Mouse (Mus musculus): ENCODE measurements around the gene Tesk2.
A peak's percentile ranks its signal among the peaks of the same experiment; 100 is the strongest.
"Not testable (repeated sequence)": the region's sequence is repeated elsewhere in the genome, so short reads cannot be mapped to it uniquely, and the experiment has no call there.

Tesk2 gene

DNA sequence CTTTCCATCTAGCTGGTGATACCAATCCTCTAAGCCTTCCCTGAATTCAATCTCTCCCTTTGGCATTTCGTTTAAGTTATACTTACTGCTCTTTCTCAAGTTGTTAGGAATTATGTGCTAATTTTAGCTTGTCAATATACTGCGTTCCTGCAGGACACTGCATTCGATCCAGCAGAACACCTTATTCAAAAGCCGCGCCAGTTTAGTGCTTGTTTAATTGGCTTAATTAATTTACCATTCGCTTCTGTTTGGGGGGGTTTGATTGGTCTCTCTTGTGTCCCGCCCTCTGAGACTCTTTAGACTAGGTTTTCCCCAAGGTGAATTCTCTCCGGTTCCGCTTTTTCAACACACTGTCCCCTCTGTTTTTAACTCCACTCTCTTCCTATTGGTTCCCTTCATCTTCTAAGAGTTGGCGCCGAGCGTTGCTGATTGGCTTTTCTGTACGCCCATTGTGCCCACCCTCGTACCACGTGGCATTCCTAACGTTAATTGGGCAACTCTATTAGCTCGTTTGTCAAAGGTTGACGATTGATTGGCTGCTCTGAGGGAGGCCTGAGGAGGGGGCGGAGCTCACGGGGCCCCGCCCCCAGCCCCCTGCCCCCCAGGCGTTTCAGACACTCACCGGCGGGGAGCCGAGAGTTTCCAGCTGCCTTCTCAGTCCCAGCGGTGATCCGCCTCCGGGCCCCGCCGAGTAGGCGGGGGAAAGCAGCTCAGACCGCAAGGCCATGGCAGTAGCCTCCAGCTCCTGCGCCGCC lies at the start of gene Tesk2:
TSS of gene Tesk2 (plus strand) at position 606 of the 755 bp plus-strand sequence.
- DNase-seq (ENCODE audit: low read depth, low spot score) = peak; percentile 98

DNA sequence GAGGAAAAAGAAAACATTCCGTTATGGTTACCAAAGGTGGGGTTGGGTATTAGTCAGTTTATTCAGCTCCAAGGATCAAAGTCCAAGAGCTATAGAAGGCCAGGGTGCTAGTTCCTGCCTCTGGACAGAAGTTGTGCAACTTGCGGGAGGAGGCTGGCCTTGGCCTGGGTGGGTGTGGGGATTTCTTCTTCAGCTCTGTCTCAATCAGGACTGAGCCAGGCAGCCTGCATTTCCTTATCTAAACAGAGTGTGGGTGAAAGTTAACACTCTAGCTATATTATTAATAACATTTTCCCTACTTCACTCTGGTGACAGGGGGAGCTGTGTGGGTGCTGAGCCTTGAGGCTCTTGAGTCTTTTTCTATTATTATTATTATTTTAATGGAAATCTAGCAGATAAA lies 48.0 kb upstream of the Tesk2 start:
- DNase-seq (ENCODE audit: low read depth, low spot score) = no peak

GRCm38 (mm10) chr4:116674761-116675160 lies 46.0 kb upstream of the Tesk2 start:
- DNase-seq (ENCODE audit: low read depth, low spot score) = not testable (repeated sequence)

- DNase-seq (ENCODE audit: low read depth, low spot score) = no peak
These were observed 44.7 kb upstream of the Tesk2 start for GRCm38 (mm10) chr4:116676027-116676426.

- no peak for DNase-seq (ENCODE audit: low read depth, low spot score)
These were observed 42.9 kb upstream of the Tesk2 start for GRCm38 (mm10) chr4:116677808-116678207.

DNA sequence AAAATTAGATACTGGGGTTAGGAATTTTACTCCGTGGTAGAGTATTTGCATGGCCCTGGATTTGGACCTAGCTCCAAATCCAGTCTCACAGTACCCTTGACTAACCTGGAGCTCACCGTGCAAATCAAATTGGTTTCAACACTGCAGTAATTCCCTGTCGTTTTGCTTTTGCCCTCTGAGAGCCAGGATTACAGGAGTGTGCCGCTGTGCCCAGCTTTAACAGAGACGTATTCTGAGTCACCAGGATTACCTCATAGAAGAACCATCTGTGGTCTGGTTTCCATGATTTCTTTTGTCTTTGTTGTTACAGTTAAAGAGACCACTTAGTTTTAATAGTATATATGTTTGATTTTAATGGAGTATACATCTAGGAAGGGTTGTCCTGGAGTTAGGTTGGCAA lies 41.6 kb upstream of the Tesk2 start:
- no peak for DNase-seq (ENCODE audit: low read depth, low spot score)

- not testable (repeated sequence) for DNase-seq (ENCODE audit: low read depth, low spot score)
These were observed 40.2 kb upstream of the Tesk2 start for GRCm38 (mm10) chr4:116680521-116680920.

GRCm38 (mm10) chr4:116683957-116684356 lies 36.8 kb upstream of the Tesk2 start:
- no peak for DNase-seq (ENCODE audit: low read depth, low spot score)

GRCm38 (mm10) chr4:116684665-116685064 lies 36.1 kb upstream of the Tesk2 start:
- no peak for DNase-seq (ENCODE audit: low read depth, low spot score)

DNA sequence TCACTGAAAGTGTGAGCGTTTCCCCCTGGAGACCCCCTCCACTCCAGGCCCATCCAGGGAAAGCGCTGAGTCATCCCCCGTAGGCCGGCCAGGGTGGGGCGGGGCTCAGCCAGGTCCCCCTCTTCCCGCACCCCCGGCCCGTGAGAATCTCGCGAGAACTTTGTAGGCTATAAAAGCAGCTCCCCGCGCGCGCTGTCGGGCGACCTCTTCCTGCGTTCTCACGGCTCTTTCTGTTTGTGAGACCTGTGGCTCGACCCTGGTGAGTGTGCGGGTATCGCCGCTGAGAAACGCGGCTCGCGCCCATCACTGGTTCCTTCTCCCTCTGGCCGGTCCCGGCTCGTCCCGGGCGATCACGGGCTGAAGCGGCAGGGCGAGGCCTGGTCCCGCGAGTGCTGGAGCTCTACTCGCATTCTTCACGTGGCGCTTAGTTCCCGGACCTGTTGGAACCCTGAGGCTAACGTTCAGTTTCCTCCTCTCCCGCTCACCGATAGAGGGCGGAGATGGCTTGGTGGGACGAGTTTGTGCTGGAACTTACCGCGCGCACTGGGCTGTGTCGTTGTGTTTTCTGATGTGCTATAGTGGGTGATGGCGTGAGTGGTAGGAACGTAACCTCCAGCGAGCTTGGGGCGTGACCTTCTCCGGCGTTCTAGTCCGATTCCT lies 35.2 kb upstream of the Tesk2 start, which contains the start of gene Prdx1:
TSS of gene Prdx1 (plus strand) at position 143 of the 660 bp plus-strand sequence.
- DNase-seq (ENCODE audit: low read depth, low spot score) = peak; percentile 74

- DNase-seq (ENCODE audit: low read depth, low spot score) = no peak
These were observed 33.7 kb upstream of the Tesk2 start for GRCm38 (mm10) chr4:116687041-116687440.

DNA sequence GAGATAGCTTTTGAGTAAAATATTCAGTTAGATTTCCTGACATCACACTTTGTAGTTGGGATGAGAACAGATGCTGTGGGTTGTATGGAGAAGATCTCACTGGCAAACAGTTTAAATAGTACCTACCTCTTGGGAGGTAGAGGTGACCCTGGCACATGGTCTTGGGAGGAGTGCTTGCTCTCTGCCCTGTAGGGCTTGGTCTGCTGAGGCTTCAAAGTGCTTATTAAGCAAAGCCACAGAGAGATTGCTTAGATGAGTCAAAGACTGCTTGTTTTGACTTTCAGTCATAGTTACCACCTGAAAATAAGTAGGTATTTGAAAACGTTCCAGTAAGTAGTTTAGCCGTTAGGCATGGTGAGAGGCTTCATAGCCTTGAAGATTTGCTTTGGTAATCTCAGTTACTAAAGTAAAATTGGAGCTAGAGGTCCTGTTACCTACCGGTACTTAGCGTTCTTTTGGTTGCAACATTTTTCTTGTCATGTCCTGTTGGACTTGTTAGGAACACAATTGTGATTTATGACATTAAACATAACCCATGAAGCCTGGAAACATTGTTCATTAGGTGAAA lies 31.4 kb upstream of the Tesk2 start:
- DNase-seq (ENCODE audit: low read depth, low spot score) = no peak

GRCm38 (mm10) chr4:116692146-116692545 lies 28.6 kb upstream of the Tesk2 start:
- no peak for DNase-seq (ENCODE audit: low read depth, low spot score)

GRCm38 (mm10) chr4:116693785-116694184 lies 27.0 kb upstream of the Tesk2 start:
- peak; percentile 21 for DNase-seq (ENCODE audit: low read depth, low spot score)

DNA sequence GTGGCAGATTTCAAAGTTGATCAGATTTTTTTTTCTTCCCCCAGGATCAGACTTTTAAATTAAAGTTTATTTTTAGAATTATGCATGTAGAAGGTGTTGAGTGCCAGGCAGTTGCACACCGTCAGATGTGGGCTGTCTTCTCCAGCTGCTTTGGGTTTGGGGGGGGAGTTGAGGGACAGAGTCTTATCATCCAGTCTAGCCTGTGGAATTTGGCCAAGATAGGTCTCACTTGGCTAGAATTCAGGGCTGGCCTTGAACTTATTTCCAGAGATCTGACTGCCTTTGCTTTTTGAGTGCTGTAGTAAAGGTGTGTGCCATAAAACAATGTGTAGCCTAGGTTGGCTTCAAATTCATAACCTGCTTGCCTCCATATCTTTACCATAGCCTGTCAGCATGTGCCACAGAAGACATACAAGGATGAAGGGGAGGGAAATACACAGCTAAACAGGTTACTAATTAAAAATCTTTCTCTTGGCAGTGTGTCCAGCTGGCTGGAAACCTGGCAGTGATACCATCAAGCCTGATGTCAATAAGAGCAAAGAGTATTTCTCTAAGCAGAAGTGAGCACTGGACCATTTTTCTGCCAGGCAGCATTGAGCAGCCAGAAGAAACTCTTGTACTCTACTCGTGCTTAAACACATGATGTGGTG lies 21.9 kb upstream of the Tesk2 start:
- DNase-seq (ENCODE audit: low read depth, low spot score) = no peak

GRCm38 (mm10) chr4:116700964-116701363 lies 19.8 kb upstream of the Tesk2 start:
- DNase-seq (ENCODE audit: low read depth, low spot score) = no peak

DNA sequence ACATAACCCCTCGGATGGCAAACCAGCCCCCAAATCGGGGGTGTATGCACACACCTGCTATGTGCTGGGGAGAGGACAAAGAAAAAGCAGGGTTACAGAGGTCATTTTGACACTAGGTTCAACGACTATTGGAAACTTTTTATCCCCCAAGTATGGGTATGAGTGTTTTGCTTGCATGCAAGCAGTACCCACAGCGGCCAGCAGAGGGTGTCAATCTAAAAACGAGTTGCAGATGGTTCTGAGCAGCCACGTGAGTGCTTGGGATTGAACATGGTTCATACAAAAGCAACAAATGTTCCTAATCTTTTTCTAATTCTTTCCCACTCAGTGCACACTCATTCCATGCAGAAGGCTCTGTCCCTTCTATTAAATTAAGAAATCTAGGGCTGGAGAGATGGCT lies 16.9 kb upstream of the Tesk2 start:
- DNase-seq (ENCODE audit: low read depth, low spot score) = no peak

DNA sequence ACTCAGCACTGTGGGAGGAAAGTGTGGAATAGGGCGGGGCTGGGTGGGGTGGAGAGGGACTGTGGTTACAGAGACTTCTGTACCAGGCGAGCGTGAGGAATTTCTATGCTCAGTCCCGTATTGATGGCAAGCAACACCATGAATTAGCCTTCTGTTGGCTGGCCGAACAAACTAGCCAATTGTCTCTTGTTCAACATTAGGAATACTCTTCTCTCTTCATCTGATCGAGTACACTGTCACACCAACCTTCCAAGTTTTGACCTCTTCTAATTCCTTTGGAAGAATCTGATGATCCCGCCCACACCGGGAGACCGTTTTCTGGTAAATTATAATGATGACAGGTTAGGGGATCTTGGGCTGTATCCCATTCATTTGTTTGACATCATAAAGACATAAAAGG lies 13.1 kb upstream of the Tesk2 start:
- peak; percentile 55 for DNase-seq (ENCODE audit: low read depth, low spot score)

DNA sequence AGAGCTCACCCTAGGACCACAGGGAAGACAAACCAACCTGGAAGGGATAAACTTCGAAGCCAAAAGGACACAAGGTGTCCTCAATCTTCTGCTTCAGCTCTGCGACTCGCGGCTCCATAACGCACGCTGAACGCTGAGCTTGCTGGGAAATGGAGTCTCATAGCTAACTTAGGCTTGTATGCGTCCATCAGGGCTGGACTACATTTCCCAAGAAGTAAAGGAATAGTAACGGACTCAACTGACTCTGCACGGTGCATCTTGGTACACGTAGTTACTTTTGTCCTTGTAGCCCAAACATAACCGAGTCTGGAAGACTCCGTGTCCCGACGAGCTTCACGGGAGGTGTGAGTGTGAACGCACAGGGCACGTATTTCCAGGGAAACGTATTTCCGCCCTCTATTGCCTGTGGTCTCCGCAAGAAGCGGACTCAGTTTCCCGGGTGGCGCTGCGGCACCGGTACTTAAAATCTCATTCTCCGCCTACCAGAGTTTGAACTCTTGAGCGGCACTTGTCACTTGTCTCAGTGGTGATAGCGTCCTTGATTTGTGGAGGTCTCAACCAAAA lies 12.5 kb upstream of the Tesk2 start, which contains the start of the genes Mmachc and Ccdc163:
TSS of gene Mmachc (minus strand) at position 206 of the 564 bp plus-strand sequence.
TSS of gene Ccdc163 (plus strand) at position 309 of the 564 bp plus-strand sequence.
- peak; percentile 100 for DNase-seq (ENCODE audit: low read depth, low spot score)

DNA sequence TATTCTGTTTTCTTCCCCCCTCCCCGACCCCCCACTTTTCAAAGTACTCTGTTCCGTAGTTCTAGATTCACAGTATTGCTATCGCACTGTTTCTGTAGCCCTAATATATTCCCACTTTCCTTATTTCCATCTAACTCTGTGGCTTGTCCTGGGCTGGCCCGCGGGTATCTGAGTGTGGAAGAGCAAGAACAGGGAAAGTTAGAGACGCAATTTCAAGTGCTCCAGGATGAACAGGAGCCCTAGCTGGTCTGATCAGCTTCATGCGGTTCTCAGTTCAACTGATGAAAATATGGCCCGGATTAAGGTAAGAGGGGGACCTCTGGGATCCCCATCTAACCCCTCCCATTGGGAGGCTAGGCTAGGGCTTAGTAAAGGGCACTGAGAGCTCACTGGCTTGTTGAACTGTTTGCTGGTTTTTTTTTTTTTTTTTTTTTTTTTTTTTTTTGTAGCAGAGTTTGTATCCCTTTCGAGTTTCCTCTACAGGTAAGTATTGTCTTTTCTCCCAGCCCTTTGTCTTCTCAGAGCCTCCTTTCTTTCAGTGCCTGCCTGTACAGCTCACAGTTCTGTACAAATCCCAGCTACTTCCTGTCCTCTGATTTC lies 11.9 kb upstream of the Tesk2 start:
- no peak for DNase-seq (ENCODE audit: low read depth, low spot score)

DNA sequence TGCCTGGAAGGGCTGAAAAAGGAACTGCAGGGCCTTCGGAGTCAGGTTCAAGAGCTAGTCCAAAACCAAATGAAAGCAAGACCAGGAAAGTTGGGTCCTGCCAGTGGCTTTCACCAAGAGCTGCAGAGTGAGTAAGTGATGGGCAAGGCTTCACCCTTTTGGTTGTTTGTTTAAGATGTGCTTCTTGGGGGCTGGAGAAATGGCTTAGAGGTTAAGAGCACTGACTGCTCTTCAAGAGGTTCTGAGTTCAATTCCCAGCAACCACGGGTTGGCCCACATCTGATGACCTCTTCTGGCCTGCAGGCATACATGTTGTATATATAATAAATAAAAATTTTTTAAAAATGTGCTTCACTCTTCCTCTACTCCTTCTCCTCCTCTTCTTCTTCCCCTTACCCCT lies 10.6 kb upstream of the Tesk2 start:
- no peak for DNase-seq (ENCODE audit: low read depth, low spot score)

Measured in telencephalon, adult 2 months (tissue).